Mouse (Mus musculus) stomach, postnatal 0 days (tissue): ENCODE data around the gene Ptprn2.

Experiments
- CTCF ChIP-seq: IDR thresholded peaks from 2 replicates; pipeline ENCODE4 v1.5.1; 2016; ENCODE audit warnings: antibody characterized with exemption, low read depth, mild to moderate bottlenecking, moderate library complexity
- EP300 ChIP-seq: optimal IDR thresholded peaks from 2 replicates; pipeline ENCODE3; 2016; ENCODE audit warnings: antibody characterized with exemption

DNA sequence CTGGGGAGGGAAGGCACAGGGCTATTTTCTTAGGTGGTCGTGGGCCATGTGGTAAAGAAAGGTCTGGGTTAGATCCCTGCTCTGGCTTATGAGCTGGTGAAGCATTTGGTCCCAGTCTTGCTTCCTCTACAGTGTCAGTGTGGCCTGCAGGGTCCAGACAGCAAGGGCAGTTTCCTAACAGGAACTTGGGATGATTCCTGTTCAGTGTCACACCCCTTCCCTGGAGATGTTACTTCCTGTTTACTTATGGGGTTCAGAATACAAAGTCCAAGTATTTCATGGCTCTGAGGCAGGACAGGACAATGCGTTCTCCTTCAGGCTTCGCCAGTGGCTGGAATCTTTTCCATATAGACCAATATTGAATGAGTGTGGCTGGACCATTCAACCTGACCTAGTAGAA lies 741.7 kb downstream of the Ptprn2 start:
- no peak for TF ChIP-seq CTCF
- no peak for TF ChIP-seq EP300
